24 mouse cellular contexts compared by ENCODE assay signal in the genomic region with DNA sequence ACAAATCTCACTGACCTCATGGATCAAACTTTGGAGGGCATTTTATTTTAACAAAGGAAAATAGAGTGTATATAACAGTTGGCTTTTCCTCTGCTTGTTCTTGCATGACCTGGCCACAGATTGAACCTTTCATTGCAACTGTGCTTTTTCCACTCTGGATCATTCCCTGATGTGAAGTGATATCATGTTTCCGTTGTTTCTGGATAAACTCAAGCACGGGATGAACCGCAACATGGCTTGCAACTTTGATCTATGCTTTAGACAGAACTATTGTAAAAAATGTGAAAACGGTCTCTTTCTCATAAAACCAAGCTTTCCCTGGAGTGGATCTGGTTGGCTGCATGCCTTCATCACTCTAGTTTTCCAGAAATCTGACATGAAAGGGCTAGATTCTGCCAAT.
"Had no signal": no experiment of that assay in that cellular context is flagged by ENCODE, and none has a peak within 500 bp of the region (broad histone marks: within the 10 kb centered on the region; RNA-seq: fewer than 3 reads in every experiment).

No protein-coding gene starts in this region.

- H3K9ac ChIP-seq: liver, embryonic 12.5 days; liver, embryonic 15.5 days; lung, embryonic 15.5 days; midbrain, embryonic 13.5 days; neural tube, embryonic 12.5 days; neural tube, embryonic 15.5 days had no signal

- H3K27me3 ChIP-seq: liver, embryonic 12.5 days; liver, embryonic 15.5 days; lung, embryonic 15.5 days; megakaryocyte, embryonic 14.5 days; midbrain, embryonic 13.5 days; neural tube, embryonic 12.5 days; neural tube, embryonic 15.5 days had no signal

- H3K9me3 ChIP-seq: liver, embryonic 12.5 days; liver, embryonic 15.5 days; lung, embryonic 15.5 days; midbrain, embryonic 10.5 days; midbrain, embryonic 13.5 days; neural tube, embryonic 12.5 days; neural tube, embryonic 15.5 days had no signal

- ATAC-seq: liver, embryonic 12.5 days; midbrain, embryonic 13.5 days had no signal

- H3K4me2 ChIP-seq: liver, embryonic 12.5 days; liver, embryonic 15.5 days; lung, embryonic 15.5 days; midbrain, embryonic 13.5 days; neural tube, embryonic 12.5 days; neural tube, embryonic 15.5 days had no signal

- H3K4me3 ChIP-seq: layer of hippocampus, adult 2 months; liver, embryonic 12.5 days; liver, embryonic 15.5 days; lung, embryonic 15.5 days; megakaryocyte, embryonic 14.5 days; midbrain, embryonic 10.5 days; midbrain, embryonic 13.5 days; neural tube, embryonic 12.5 days; neural tube, embryonic 15.5 days had no signal

- H3K27ac ChIP-seq: layer of hippocampus, adult 2 months; liver, embryonic 12.5 days; liver, embryonic 15.5 days; lung, embryonic 15.5 days; midbrain, embryonic 10.5 days; midbrain, embryonic 13.5 days; neural tube, embryonic 12.5 days; neural tube, embryonic 15.5 days; stomach, postnatal 0 days had no signal

- H3K36me3 ChIP-seq: liver, embryonic 12.5 days; liver, embryonic 15.5 days; lung, embryonic 15.5 days; midbrain, embryonic 10.5 days; midbrain, embryonic 13.5 days; neural tube, embryonic 12.5 days; neural tube, embryonic 15.5 days had no signal

- DNase-seq: kidney, adult 18-20 months; kidney, adult 9 months; kidney, postnatal 14 days; layer of hippocampus, adult 9-11 months; liver; lung, adult 18-20 months; lung, postnatal 10 days; lung, postnatal 36 days; right cerebral cortex, adult 18-20 months; right cerebral cortex, postnatal 14 days; right cerebral cortex, postnatal 4 days; thymus, adult 2 months; thymus, postnatal 14 days; thymus, postnatal 4 days had no signal

- H3K4me1 ChIP-seq: liver, embryonic 12.5 days; liver, embryonic 15.5 days; lung, embryonic 15.5 days; megakaryocyte, embryonic 14.5 days; midbrain, embryonic 10.5 days; midbrain, embryonic 13.5 days; neural tube, embryonic 12.5 days; neural tube, embryonic 15.5 days had no signal
